Mouse (Mus musculus): ENCODE data around the gene Tnks2.

DNA sequence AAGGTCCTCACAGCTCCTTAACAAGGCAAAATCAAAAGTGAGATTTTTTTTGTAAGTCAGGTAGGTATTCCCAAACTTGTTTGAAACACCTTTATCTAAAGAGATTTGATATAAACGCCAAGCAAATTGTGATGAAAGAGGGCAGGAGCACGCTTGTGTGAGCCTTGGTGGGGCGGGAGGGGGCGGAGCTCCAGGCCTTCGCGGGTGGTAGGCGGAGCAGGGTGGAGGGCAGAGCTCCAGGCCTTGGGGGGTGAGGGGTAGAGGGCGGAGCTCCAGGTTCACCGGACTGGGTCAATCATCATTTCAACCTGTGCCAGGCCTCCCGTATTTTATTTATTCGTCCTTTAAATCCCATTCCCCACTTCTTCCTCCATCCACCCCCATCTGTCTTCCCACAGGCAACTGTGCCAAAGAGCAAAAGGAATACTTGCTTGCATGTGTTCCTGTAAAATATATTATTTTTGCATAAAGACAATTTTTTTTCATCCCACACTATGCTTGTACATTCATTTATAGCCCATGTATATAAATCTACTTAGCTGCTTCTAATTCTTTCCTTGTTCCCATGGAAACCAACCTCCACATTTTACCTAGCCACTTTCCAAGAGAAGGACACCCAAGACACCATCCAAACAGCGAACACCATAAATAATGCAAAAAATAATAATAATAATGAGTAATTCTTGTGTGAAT, 24.4 kb upstream of the Tnks2 start:
- TF ChIP-seq CTCF (IDR thresholded peaks at IDR 0.05; ENCODE audit: low read depth): no peak
- no peak for TF ChIP-seq EP300 (IDR thresholded peaks at IDR 0.05; ENCODE audit: low read depth)

All from liver, embryonic 14.5 days (tissue).